Mouse (Mus musculus) layer of hippocampus, adult 2 months (tissue): ENCODE results near the gene Olfr684. TPM values are rescaled to one million over a fixed set of nuclear protein-coding genes. Genes with fewer than 3 reads are reported as not detected.
A peak's percentile ranks its signal among the peaks of the same experiment; 100 is the strongest.

ENCODE experiments used
- DNase-seq, 2 experiments: peaks; one replicate each; pipeline ENCODE4 v3.0.0; 2022; ENCODE audit warnings: low spot score in 2 of 2
- H3K27ac ChIP-seq: fragments of 200-600 bp; 2 replicates; pipeline ENCODE4 v1.8.1; 2022
- H3K4me3 ChIP-seq: fragments of 200-600 bp; 2 replicates; pipeline ENCODE4 v1.8.1; 2022; ENCODE audit warnings: mild to moderate bottlenecking
- CTCF ChIP-seq: fragments of 200-600 bp; conservative IDR thresholded peaks from 2 replicates; pipeline ENCODE4 v1.8.1; 2022; ENCODE audit warnings: antibody characterized with exemption, mild to moderate bottlenecking, moderate library complexity
- long read RNA-seq, 2 experiments: library from polyadenylated mRNA; stranded (forward); transcript quantifications; one replicate each; pipeline ENCODE4 v2.0.0; 2021; ENCODE audit warnings: borderline mapping rate in 2 of 2
- total RNA-seq, 2 experiments: library from RNA; stranded (reverse); gene quantifications; 2 replicates each; pipeline ENCODE4 v1.2.3; 2021

Olfr684 gene
- total RNA-seq = not detected
- long read RNA-seq, experiment 1 = 0 reads
- long read RNA-seq, experiment 2 = 0 reads

GRCm38 (mm10) chr7:105163553-105163952, at the start of gene Olfr684:
TSS of gene Olfr684 (minus strand) at chr7:105163653.
- DNase-seq = no peak
- H3K27ac ChIP-seq = no peak within 1 kb of the TSS
- TF ChIP-seq CTCF = no peak
- H3K4me3 ChIP-seq = no peak within 1 kb of the TSS

- no peak for DNase-seq
- H3K4me3 ChIP-seq = no peak within 1 kb of the TSS
- no peak within 1 kb of the TSS for H3K27ac ChIP-seq
- no peak for TF ChIP-seq CTCF
Observed at GRCm38 (mm10) chr7:105207385-105207784, 43.9 kb upstream of the Olfr684 start, which contains the start of gene Olfr686. TSS of gene Olfr686 (minus strand) at chr7:105207485.

GRCm38 (mm10) chr7:105185912-105186311, 22.5 kb upstream of the Olfr684 start, which contains the start of gene Olfr685:
TSS of gene Olfr685 (minus strand) at chr7:105186012.
- H3K27ac ChIP-seq = no peak within 1 kb of the TSS
- no peak for TF ChIP-seq CTCF
- no peak within 1 kb of the TSS for H3K4me3 ChIP-seq
- no peak for DNase-seq

GRCm38 (mm10) chr7:105170773-105171172, 7.3 kb upstream of the Olfr684 start:
- TF ChIP-seq CTCF = peak; percentile 90
- peak; percentile 49 to 51 for DNase-seq
- Histone ChIP-seq H3K4me3 (no peak overlapping the region), H3K27ac (no peak overlapping the region)

DNA sequence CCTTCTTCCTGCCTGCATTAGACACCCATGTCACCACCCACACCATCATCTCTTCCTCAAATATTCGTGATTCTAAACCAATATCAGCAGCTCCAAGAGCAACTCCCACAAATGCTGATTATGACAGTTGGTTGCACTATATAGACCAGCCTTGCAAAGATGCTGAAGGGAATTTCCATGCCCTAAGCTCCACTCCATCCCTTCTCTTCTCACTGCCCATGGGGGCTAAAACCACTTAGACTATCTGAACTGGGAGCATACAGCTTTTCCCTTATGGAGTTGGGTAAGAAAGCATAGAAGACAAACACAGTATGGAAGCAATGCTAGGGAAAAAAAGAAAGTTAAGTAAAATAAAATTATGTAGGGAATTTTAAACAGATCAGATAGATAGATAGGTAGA, 16.5 kb downstream of the Olfr684 start, which contains the start of gene Olfr683:
Gene Olfr683, minus strand, starts transcription at position 101 of the 400 bp plus-strand sequence.
- Histone ChIP-seq H3K27ac (no peak within 1 kb of the TSS), H3K4me3 (no peak within 1 kb of the TSS)
- TF ChIP-seq CTCF = no peak
- DNase-seq = no peak

- no peak overlapping the region for H3K4me3 ChIP-seq
- no peak overlapping the region for H3K27ac ChIP-seq
- no peak for DNase-seq
- no peak for TF ChIP-seq CTCF
Observed at GRCm38 (mm10) chr7:105141275-105141674, 22.2 kb downstream of the Olfr684 start.

- TF ChIP-seq CTCF = no peak
- no peak for DNase-seq
- H3K4me3 ChIP-seq = no peak within 1 kb of the TSS
- no peak within 1 kb of the TSS for H3K27ac ChIP-seq
Observed at GRCm38 (mm10) chr7:105116536-105116935, 46.9 kb downstream of the Olfr684 start, which contains the start of gene Olfr681. TSS of gene Olfr681 (plus strand) at chr7:105116836.

Other genes starting within 250 kb of the Olfr684 start
- gene Olfr667, start 242.2 kb downstream of the Olfr684 start, total RNA-seq = not detected
- not detected for gene Olfr668, start 235.6 kb downstream of the Olfr684 start, total RNA-seq
- not detected for gene Olfr669, start 229.4 kb downstream of the Olfr684 start, total RNA-seq
- not detected for gene Olfr670, start 201.0 kb downstream of the Olfr684 start, total RNA-seq
- gene Olfr671, start 184.5 kb downstream of the Olfr684 start, total RNA-seq = not detected
- gene Olfr672, start 161.6 kb downstream of the Olfr684 start, total RNA-seq = not detected
- not detected for gene Olfr675, start 135.2 kb downstream of the Olfr684 start, total RNA-seq
- gene Olfr676, start 131.0 kb downstream of the Olfr684 start, total RNA-seq = not detected
- gene Olfr677, start 112.3 kb downstream of the Olfr684 start, total RNA-seq = not detected
- not detected for gene Olfr678, start 99.2 kb downstream of the Olfr684 start, total RNA-seq
- not detected for gene Olfr679, start 82.4 kb downstream of the Olfr684 start, total RNA-seq
- gene Olfr680-ps1, start 70.8 kb downstream of the Olfr684 start, total RNA-seq = not detected
- gene Olfr681, start 46.8 kb downstream of the Olfr684 start, total RNA-seq = not detected
- under 1 TPM in 1 of 2 experiments, not detected in 1; 0.25 TPM for gene Olfr683, start 16.6 kb downstream of the Olfr684 start, total RNA-seq
- not detected for gene Olfr685, start 22.4 kb upstream of the Olfr684 start, total RNA-seq
- gene Olfr686, start 43.8 kb upstream of the Olfr684 start, total RNA-seq = not detected
- gene Olfr688, start 124.4 kb upstream of the Olfr684 start, total RNA-seq = not detected
- not detected for gene Olfr689, start 147.5 kb upstream of the Olfr684 start, total RNA-seq
- gene Olfr690, start 170.5 kb upstream of the Olfr684 start, total RNA-seq = 1 to 10 TPM in 1 of 2 experiments, under 1 TPM in 1; 0.44 to 1.0 TPM
- gene Olfr691, start 178.6 kb upstream of the Olfr684 start, total RNA-seq = under 1 TPM; 0.61 to 0.74 TPM
- not detected for gene Olfr692, start 204.6 kb upstream of the Olfr684 start, total RNA-seq
- gene Gm5901, start 211.4 kb upstream of the Olfr684 start, total RNA-seq = not detected
- gene Fam160a2, start 236.4 kb upstream of the Olfr684 start, total RNA-seq = 10 to 100 TPM; 59.7 to 66.1 TPM
- gene Cnga4, start 240.9 kb upstream of the Olfr684 start, total RNA-seq = under 1 TPM; 0.69 to 0.90 TPM